Mouse (Mus musculus): ENCODE data around the gene Rps13. TPM values are rescaled to one million over a fixed set of nuclear protein-coding genes. Genes with fewer than 3 reads are reported as not detected.
A peak's percentile ranks its signal among the peaks of the same experiment; 100 is the strongest.

Rps13 gene
- polyA plus RNA-seq, 1 experiment from 2014 or later: 732 TPM

DNA sequence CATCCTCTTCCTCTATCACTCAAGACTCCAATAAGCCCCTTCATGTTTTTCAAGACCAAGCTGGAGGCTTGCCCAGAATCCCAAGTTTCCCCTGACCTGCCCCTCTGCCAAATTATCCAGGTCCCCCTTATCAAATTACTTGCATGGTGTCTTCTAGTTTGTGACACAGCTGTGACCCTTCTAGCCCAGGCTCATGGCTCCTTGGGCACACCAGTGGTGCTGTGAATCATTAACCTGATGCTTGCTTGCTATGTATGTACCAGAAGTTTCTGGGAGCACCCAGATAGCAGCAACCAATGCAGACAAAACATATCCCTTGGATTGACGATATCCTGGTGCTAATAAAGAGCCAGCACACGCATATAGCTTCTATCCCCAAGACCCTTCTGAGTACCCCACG lies 45.0 kb downstream of the Rps13 start:
- H3K9ac ChIP-seq: no peak overlapping the region
- no peaks in the 10 kb centered on the region for H3K27me3 ChIP-seq
- H3K4me3 ChIP-seq: no peak overlapping the region
- H3K4me2 ChIP-seq: no peak overlapping the region
- no peaks in the 10 kb centered on the region for H3K9me3 ChIP-seq
- H3K27ac ChIP-seq: no peak overlapping the region
- no peak for ATAC-seq (ENCODE audit: borderline replicate concordance, extremely low read depth, low FRiP score, low TSS enrichment)
- WGBS: 79% methylated on average over 3 of the region's 3 CpGs
- peaks cover 34% of the 10 kb centered on the region for H3K4me1 ChIP-seq
- no peaks in the 10 kb centered on the region for H3K36me3 ChIP-seq

GRCm38 (mm10) chr7:116287959-116288358 lies 46.0 kb downstream of the Rps13 start:
- H3K4me2 ChIP-seq: no peak overlapping the region
- no peak for ATAC-seq (ENCODE audit: borderline replicate concordance, extremely low read depth, low FRiP score, low TSS enrichment)
- no peaks in the 10 kb centered on the region for H3K9me3 ChIP-seq
- H3K4me1 ChIP-seq: peaks cover 41% of the 10 kb centered on the region
- 61% methylated on average over 5 of the region's 5 CpGs for WGBS
- H3K36me3 ChIP-seq: no peaks in the 10 kb centered on the region
- H3K9ac ChIP-seq: no peak overlapping the region
- no peak overlapping the region for H3K4me3 ChIP-seq
- no peak overlapping the region for H3K27ac ChIP-seq
- no peaks in the 10 kb centered on the region for H3K27me3 ChIP-seq

DNA sequence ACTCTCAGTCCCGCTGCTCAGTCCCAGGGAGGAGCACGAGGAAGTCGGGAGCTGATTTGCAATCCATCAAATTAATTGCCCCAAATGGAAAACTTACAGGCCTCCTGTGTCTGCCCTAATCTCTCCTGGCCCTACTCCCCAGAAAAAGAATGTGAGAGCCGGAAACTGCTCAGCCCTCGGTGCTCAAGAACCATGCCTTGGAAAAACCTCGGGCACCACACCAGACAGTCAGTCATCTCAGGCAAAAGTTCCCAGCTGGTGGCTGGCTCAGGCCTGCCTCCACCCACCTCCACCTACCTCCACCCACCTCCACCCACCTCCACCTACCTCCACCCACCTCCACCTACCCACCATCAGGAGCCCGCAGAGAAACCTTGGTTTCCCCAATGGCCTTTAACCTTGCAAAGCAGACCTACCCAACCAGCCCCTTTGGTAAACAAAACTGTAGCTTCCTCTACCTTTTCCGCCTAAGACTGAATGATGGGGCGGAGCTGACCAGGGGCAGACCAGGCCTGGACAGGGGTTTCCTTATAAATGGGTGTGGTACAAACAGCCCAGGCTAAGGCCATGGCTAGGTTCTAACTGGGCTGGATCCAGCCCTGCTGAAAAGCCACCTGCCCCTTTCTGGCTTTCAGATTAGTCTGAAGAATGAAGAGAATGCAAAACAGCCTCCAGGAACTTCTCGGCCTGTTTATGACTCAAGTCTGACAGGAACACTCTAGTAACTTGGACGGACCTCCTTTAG lies 47.2 kb downstream of the Rps13 start:
- H3K9me3 ChIP-seq: no peaks in the 10 kb centered on the region
- H3K27me3 ChIP-seq: no peaks in the 10 kb centered on the region
- 22% methylated on average over 11 of the region's 11 CpGs for WGBS
- H3K36me3 ChIP-seq: no peaks in the 10 kb centered on the region
- no peak overlapping the region for H3K4me3 ChIP-seq
- no peak overlapping the region for H3K9ac ChIP-seq
- H3K4me2 ChIP-seq: no peak overlapping the region
- peak overlapping the region; percentile 60 for H3K27ac ChIP-seq
- 0 out of 2 replicates have a peak, but pooled peaks have one; percentile 25 for ATAC-seq (ENCODE audit: borderline replicate concordance, extremely low read depth, low FRiP score, low TSS enrichment)
- peaks cover 47% of the 10 kb centered on the region for H3K4me1 ChIP-seq

DNA sequence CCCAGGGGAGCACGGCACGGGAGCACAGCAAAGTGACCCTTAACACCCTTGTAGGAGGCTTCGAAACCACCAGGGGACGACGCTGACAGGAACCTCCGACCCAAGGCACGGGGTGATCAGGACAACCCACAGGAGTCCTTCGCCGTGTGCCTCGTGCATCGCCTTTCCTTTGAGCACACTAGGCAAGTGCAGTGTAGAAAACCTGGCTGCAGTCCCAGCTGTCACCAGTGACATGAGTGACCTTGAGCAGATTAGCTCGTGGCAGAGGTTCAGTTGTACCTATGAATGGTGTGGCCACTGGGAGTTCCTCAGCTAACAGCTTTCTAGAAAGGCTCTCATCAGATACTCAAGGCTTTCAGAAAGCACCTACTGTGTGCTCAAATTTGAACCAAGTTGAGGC lies 47.8 kb downstream of the Rps13 start:
- no peaks in the 10 kb centered on the region for H3K27me3 ChIP-seq
- H3K9ac ChIP-seq: no peak overlapping the region
- H3K4me1 ChIP-seq: peaks cover 47% of the 10 kb centered on the region
- H3K4me2 ChIP-seq: no peak overlapping the region
- H3K36me3 ChIP-seq: no peaks in the 10 kb centered on the region
- no peak overlapping the region for H3K4me3 ChIP-seq
- ATAC-seq (ENCODE audit: borderline replicate concordance, extremely low read depth, low FRiP score, low TSS enrichment): peak; percentile 50; the same call in 1 of the 2 replicates
- 49% methylated on average over 12 of the region's 12 CpGs for WGBS
- H3K27ac ChIP-seq: peak overlapping the region; percentile 60
- H3K9me3 ChIP-seq: no peaks in the 10 kb centered on the region

- Histone ChIP-seq H3K27me3 (no peaks in the 10 kb centered on the region), H3K9ac (no peak overlapping the region), H3K9me3 (no peaks in the 10 kb centered on the region), H3K4me2 (no peak overlapping the region), H3K4me1 (peaks cover 42% of the 10 kb centered on the region), H3K36me3 (no peaks in the 10 kb centered on the region), H3K4me3 (no peak overlapping the region), H3K27ac (no peak overlapping the region)
- WGBS: 56% methylated on average over 1 of the region's 1 CpGs
- ATAC-seq (ENCODE audit: borderline replicate concordance, extremely low read depth, low FRiP score, low TSS enrichment): no peak
These were observed 48.8 kb downstream of the Rps13 start for GRCm38 (mm10) chr7:116285216-116285615.

DNA sequence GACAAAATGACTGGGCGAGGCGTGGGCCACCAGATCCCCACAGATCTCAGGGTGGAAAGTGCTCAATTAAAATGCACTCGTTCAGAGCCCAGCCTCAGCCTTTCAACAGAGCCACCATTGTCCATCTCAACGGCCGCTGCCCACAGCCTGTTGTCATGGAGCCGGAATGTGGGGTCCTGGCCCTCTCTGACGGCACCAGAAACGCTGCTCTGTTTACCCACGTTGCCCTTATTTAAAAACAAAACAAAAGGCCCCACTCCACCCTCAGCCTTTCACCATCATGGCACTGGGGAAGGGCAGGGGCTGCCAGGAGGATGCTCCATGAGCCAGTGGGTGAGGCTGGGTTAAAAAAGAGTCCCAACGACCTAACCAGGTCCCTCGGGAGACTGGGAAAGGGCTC lies 51.2 kb downstream of the Rps13 start:
- peak overlapping the region; percentile 37; the same call in 1 of the 2 replicates for H3K27ac ChIP-seq
- no peak overlapping the region for H3K4me3 ChIP-seq
- no peaks in the 10 kb centered on the region for H3K27me3 ChIP-seq
- 35% methylated on average over 11 of the region's 11 CpGs for WGBS
- peaks cover 40% of the 10 kb centered on the region for H3K4me1 ChIP-seq
- H3K4me2 ChIP-seq: no peak overlapping the region
- H3K9ac ChIP-seq: no peak overlapping the region
- no peak for ATAC-seq (ENCODE audit: borderline replicate concordance, extremely low read depth, low FRiP score, low TSS enrichment)
- no peaks in the 10 kb centered on the region for H3K36me3 ChIP-seq
- H3K9me3 ChIP-seq: no peaks in the 10 kb centered on the region

Other genes with a start within 250 kb of the Rps13 start
- gene Gm4353, start 249.6 kb downstream of the Rps13 start, polyA plus RNA-seq (2015; fragmentation: Nextera tagmentation; extraction: Ambion mirVana): 0.36 and 1.1 TPM in 2 replicates
- 12.1 and 15.1 TPM in 2 replicates for gene Plekha7, start 25.8 kb downstream of the Rps13 start, polyA plus RNA-seq (2015; fragmentation: Nextera tagmentation; extraction: Ambion mirVana)
- gene Pik3c2a, start 109.3 kb upstream of the Rps13 start, polyA plus RNA-seq (2015; fragmentation: Nextera tagmentation; extraction: Ambion mirVana): 21.9 and 27.8 TPM in 2 replicates
- 18.2 and 19.0 TPM in 2 replicates for gene Nucb2, start 170.2 kb upstream of the Rps13 start, polyA plus RNA-seq (2015; fragmentation: Nextera tagmentation; extraction: Ambion mirVana)

Measured in lung, embryonic 15.5 days (tissue).